ENCODE assay signal across 8 mouse cellular contexts in genomic region chr19:4511116-4511841, GRCm38 (mm10). TPM values are rescaled to one million over a fixed set of nuclear protein-coding genes. Genes with fewer than 3 reads are reported as not detected.
DNase-seq lines count a peak whose midpoint lies in the region; ATAC-seq lines count a peak whose summit lies in the region.

No protein-coding gene starts in this region.

- no peak for DNase-seq in heart, adult 9 months (ENCODE audit: low spot score in 2 of 2)
- peak; percentile 69 for DNase-seq in adrenal gland, postnatal 14 days
- no peak for DNase-seq in hindbrain, embryonic 11.5 days (ENCODE audit: low spot score)
- no peak for DNase-seq in midbrain, embryonic 10.5 days (ENCODE audit: low spot score)
- DNase-seq in Muller cell, postnatal 12 days (ENCODE audit: inconsistent ontology term), result no peak
- DNase-seq in retina, embryonic 14.5 days (ENCODE audit: low spot score), result no peak
- DNase-seq in urinary bladder, postnatal 4 days (ENCODE audit: low spot score in 2 of 2), result no peak

- no peaks in the 10 kb centered on the region for H3K9me3 ChIP-seq in heart, embryonic 14.5 days (ENCODE audit: control insufficient read depth, low read length)
- H3K9me3 ChIP-seq in hindbrain, embryonic 11.5 days (ENCODE audit: control insufficient read depth, low read length), result no peaks in the 10 kb centered on the region
- no peaks in the 10 kb centered on the region for H3K9me3 ChIP-seq in midbrain, embryonic 10.5 days (replicated peaks)

- WGBS in heart, embryonic 14.5 days, result 9% methylated on average over 13 of the region's 13 CpGs
- WGBS in hindbrain, embryonic 11.5 days, result 11% methylated on average over 13 of the region's 13 CpGs
- 8% methylated on average over 13 of the region's 13 CpGs for WGBS in midbrain, embryonic 10.5 days

- H3K27me3 ChIP-seq in heart, embryonic 14.5 days (ENCODE audit: control insufficient read depth, insufficient read depth, low read length), result no peaks in the 10 kb centered on the region
- H3K27me3 ChIP-seq in hindbrain, embryonic 11.5 days (ENCODE audit: control insufficient read depth, insufficient read depth, low read length), result no peaks in the 10 kb centered on the region
- H3K27me3 ChIP-seq in midbrain, embryonic 10.5 days (ENCODE audit: low read depth, poor library complexity, severe bottlenecking), result peaks cover 12% of the 10 kb centered on the region; the same call in 1 of the 2 replicates

- H3K4me2 ChIP-seq in heart, embryonic 14.5 days (ENCODE audit: low read length), result peak overlapping the region; percentile 80
- H3K4me2 ChIP-seq in hindbrain, embryonic 11.5 days (replicated peaks; ENCODE audit: low read depth, low read length), result peak overlapping the region; percentile 62

- ATAC-seq in heart, embryonic 14.5 days (ENCODE audit: insufficient number of reproducible peaks, insufficient read depth, low FRiP score, low read depth), result no peak
- no peak for ATAC-seq in hindbrain, embryonic 11.5 days (ENCODE audit: low FRiP score)

- H3K27ac ChIP-seq in heart, embryonic 14.5 days (replicated peaks in 1 of 2; ENCODE audit: control insufficient read depth in 1 of 2, insufficient read depth in 1 of 2, low read depth in 2 of 2, low read length in 2 of 2), result no peak overlapping the region
- no peak overlapping the region for H3K27ac ChIP-seq in hindbrain, embryonic 11.5 days (ENCODE audit: low read depth, low read length)
- no peak overlapping the region for H3K27ac ChIP-seq in midbrain, embryonic 10.5 days (replicated peaks)

- peak overlapping the region; percentile 73 to 74 for H3K4me3 ChIP-seq in heart, embryonic 14.5 days (ENCODE audit: control insufficient read depth in 1 of 2, insufficient read depth in 1 of 2, low read depth in 1 of 2, low read length in 2 of 2)
- peak overlapping the region; percentile 70; the same call in 1 of the 2 replicates for H3K4me3 ChIP-seq in hindbrain, embryonic 11.5 days (ENCODE audit: low read depth, low read length)
- peak overlapping the region; percentile 84 for H3K4me3 ChIP-seq in midbrain, embryonic 10.5 days

- no peaks in the 10 kb centered on the region for H3K36me3 ChIP-seq in heart, embryonic 14.5 days (ENCODE audit: control insufficient read depth, insufficient read depth, low read length)
- H3K36me3 ChIP-seq in hindbrain, embryonic 11.5 days (ENCODE audit: control insufficient read depth, insufficient read depth, low read length), result no peaks in the 10 kb centered on the region
- no peaks in the 10 kb centered on the region for H3K36me3 ChIP-seq in midbrain, embryonic 10.5 days

- H3K4me1 ChIP-seq in heart, embryonic 14.5 days (ENCODE audit: control insufficient read depth in 2 of 2, insufficient read depth in 2 of 2, low read length in 2 of 2), result peaks cover 12 to 19% of the 10 kb centered on the region in 2 experiments
- no peaks in the 10 kb centered on the region for H3K4me1 ChIP-seq in hindbrain, embryonic 11.5 days (replicated peaks; ENCODE audit: control insufficient read depth, insufficient read depth, low read length)
- peaks cover 21% of the 10 kb centered on the region for H3K4me1 ChIP-seq in midbrain, embryonic 10.5 days

- peak overlapping the region; percentile 74 for H3K9ac ChIP-seq in heart, embryonic 14.5 days (ENCODE audit: low read length)
- no peak overlapping the region for H3K9ac ChIP-seq in hindbrain, embryonic 11.5 days (ENCODE audit: low read depth, low read length)

RNA-seq across cellular contexts. Expression of gene Pcx, which starts 1.0 kb away (rescaled TPM):
- 8.2 and 8.7 TPM in 2 replicates for polyA plus RNA-seq in heart, embryonic 14.5 days (2014; fragmentation: Nextera tagmentation; extraction: Ambion mirVana)
- total RNA-seq in adrenal gland, postnatal 14 days (2021), result 351 and 352 TPM in 2 replicates
- 11.8 and 13.4 TPM in 2 replicates for polyA plus RNA-seq in hindbrain, embryonic 11.5 days (2014; fragmentation: Nextera tagmentation; extraction: Ambion mirVana)
- polyA plus RNA-seq in midbrain, embryonic 10.5 days (2016; fragmentation: Nextera tagmentation; extraction: Ambion mirVana), result 20.9 and 24.1 TPM in 2 replicates

RNA-seq across cellular contexts. Expression of gene 2010003K11Rik, which starts 12.9 kb away (rescaled TPM):
- not detected in 2 replicates for polyA plus RNA-seq in heart, embryonic 14.5 days (2014; fragmentation: Nextera tagmentation; extraction: Ambion mirVana)
- total RNA-seq in adrenal gland, postnatal 14 days (2021), result 23.0 and 25.2 TPM in 2 replicates
- not detected in 2 replicates for polyA plus RNA-seq in hindbrain, embryonic 11.5 days (2014; fragmentation: Nextera tagmentation; extraction: Ambion mirVana)
- polyA plus RNA-seq in midbrain, embryonic 10.5 days (2016; fragmentation: Nextera tagmentation; extraction: Ambion mirVana), result not detected in 2 replicates

RNA-seq across cellular contexts. Expression of gene Syt12, which starts 34.0 kb away (rescaled TPM):
- 0.88 and 0.95 TPM in 2 replicates for polyA plus RNA-seq in heart, embryonic 14.5 days (2014; fragmentation: Nextera tagmentation; extraction: Ambion mirVana)
- total RNA-seq in adrenal gland, postnatal 14 days (2021), result 35.0 and 41.1 TPM in 2 replicates
- 0.91 and 0.99 TPM in 2 replicates for polyA plus RNA-seq in hindbrain, embryonic 11.5 days (2014; fragmentation: Nextera tagmentation; extraction: Ambion mirVana)
- 1.7 and 2.0 TPM in 2 replicates for polyA plus RNA-seq in midbrain, embryonic 10.5 days (2016; fragmentation: Nextera tagmentation; extraction: Ambion mirVana)
